In the genomic region with DNA sequence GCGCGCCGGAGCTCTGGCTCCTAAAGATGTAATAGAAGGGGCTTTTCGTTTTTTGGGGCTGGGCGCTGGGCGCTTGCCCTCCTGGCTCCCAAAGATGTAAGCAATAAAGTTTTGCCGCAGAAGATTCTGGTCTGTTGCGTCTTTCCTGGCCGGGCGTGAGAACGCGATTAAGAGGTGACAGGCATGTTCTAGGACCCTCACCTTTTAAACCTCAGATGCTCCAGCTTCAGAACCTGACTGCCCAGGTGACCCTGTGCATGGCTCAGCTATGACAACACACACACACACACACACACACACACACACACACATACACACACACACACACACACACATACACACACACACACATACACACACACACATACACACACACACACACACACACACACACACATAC, we compare ENCODE assay signal across 8 mouse cellular contexts.
DNase-seq lines count a peak whose midpoint lies in the region; ATAC-seq and TF ChIP-seq lines count a peak whose summit lies in the region.
"Not testable (repeated sequence)": the region's sequence is repeated elsewhere in the genome, so short reads cannot be mapped to it uniquely, and the experiment has no call there.

No protein-coding gene starts in this region.

- H3K36me3 ChIP-seq in MEL (ENCODE audit: control insufficient read depth in 1 of 2, insufficient read depth in 2 of 2, low read length in 2 of 2); forebrain, embryonic 10.5 days (replicated peaks); heart, embryonic 13.5 days; limb, embryonic 10.5 days; liver, postnatal 0 days (replicated peaks; ENCODE audit: insufficient read depth, low read length); midbrain, embryonic 16.5 days (ENCODE audit: control insufficient read depth, insufficient read depth, low read length); stomach, embryonic 16.5 days (ENCODE audit: control insufficient read depth, insufficient read depth, low read length): not testable (repeated sequence)

- TF ChIP-seq EP300 in MEL (IDR thresholded peaks at IDR 0.05; ENCODE audit: low read depth in 1 of 2, low read length in 2 of 2); liver, postnatal 0 days (IDR thresholded peaks at IDR 0.05; ENCODE audit: low read depth): not testable (repeated sequence)

- not testable (repeated sequence) for ATAC-seq in heart, embryonic 13.5 days (ENCODE audit: extremely low read depth, insufficient number of reproducible peaks, low FRiP score, low TSS enrichment); liver, postnatal 0 days; midbrain, embryonic 16.5 days; stomach, embryonic 16.5 days (ENCODE audit: insufficient read depth, low FRiP score)

- TF ChIP-seq RAD21 in MEL (IDR thresholded peaks at IDR 0.05; ENCODE audit: low read depth, low read length), result not testable (repeated sequence)

- TF ChIP-seq POLR2A in MEL (IDR thresholded peaks at IDR 0.05; ENCODE audit: control insufficient read depth in 1 of 2, insufficient read depth in 1 of 2, low read depth in 1 of 2, low read length in 2 of 2, poor library complexity in 1 of 2), result not testable (repeated sequence)

- H3K4me1 ChIP-seq in MEL (ENCODE audit: control insufficient read depth in 1 of 2, insufficient read depth in 2 of 2, low read length in 2 of 2); liver, postnatal 0 days (ENCODE audit: insufficient read depth): not testable (repeated sequence)
- peaks cover 79% of the 10 kb centered on the region for H3K4me1 ChIP-seq in forebrain, embryonic 10.5 days
- H3K4me1 ChIP-seq in heart, embryonic 13.5 days, result peaks cover 18% of the 10 kb centered on the region
- peaks cover 67% of the 10 kb centered on the region for H3K4me1 ChIP-seq in limb, embryonic 10.5 days
- H3K4me1 ChIP-seq in midbrain, embryonic 16.5 days (ENCODE audit: control insufficient read depth, insufficient read depth, low read length), result peaks cover 11% of the 10 kb centered on the region
- peaks cover 10% of the 10 kb centered on the region; the same call in 1 of the 2 replicates for H3K4me1 ChIP-seq in stomach, embryonic 16.5 days (ENCODE audit: control insufficient read depth, insufficient read depth, low read length)

- peak overlapping the region; percentile 41 for H3K27ac ChIP-seq in MEL (ENCODE audit: control insufficient read depth, low read depth, low read length)
- peak overlapping the region; percentile 67 for H3K27ac ChIP-seq in forebrain, embryonic 10.5 days
- H3K27ac ChIP-seq in heart, embryonic 13.5 days (replicated peaks), result 0 out of 2 replicates have a peak overlapping the region, but pooled peaks have one; percentile 50
- peak overlapping the region; percentile 78 for H3K27ac ChIP-seq in limb, embryonic 10.5 days
- H3K27ac ChIP-seq in liver, postnatal 0 days (ENCODE audit: low read depth), result peak overlapping the region; percentile 67
- H3K27ac ChIP-seq in midbrain, embryonic 16.5 days (ENCODE audit: low read length); stomach, embryonic 16.5 days (ENCODE audit: low read length): not testable (repeated sequence)

- H3K4me2 ChIP-seq in heart, embryonic 13.5 days, result peak overlapping the region; percentile 59
- peak overlapping the region; percentile 58 for H3K4me2 ChIP-seq in liver, postnatal 0 days (ENCODE audit: low read depth, low read length)
- peak overlapping the region; percentile 50 for H3K4me2 ChIP-seq in midbrain, embryonic 16.5 days (ENCODE audit: low read length)
- peak overlapping the region; percentile 34; the same call in 1 of the 2 replicates for H3K4me2 ChIP-seq in stomach, embryonic 16.5 days (ENCODE audit: low read depth, low read length)

- 15% methylated on average over 12 of the region's 12 CpGs for WGBS in forebrain, embryonic 10.5 days
- WGBS in heart, embryonic 13.5 days, result 38% methylated on average over 12 of the region's 12 CpGs
- 28% methylated on average over 12 of the region's 12 CpGs for WGBS in limb, embryonic 10.5 days
- WGBS in liver, postnatal 0 days (ENCODE audit: insufficient replicate concordance), result 27% methylated on average over 9 of the region's 12 CpGs
- 25% methylated on average over 12 of the region's 12 CpGs for WGBS in midbrain, embryonic 16.5 days
- WGBS in stomach, embryonic 16.5 days, result 28% methylated on average over 12 of the region's 12 CpGs

- H3K79me2 ChIP-seq in MEL (ENCODE audit: control insufficient read depth, insufficient read depth, low read length, poor library complexity), result not testable (repeated sequence)

- H3K9ac ChIP-seq in MEL (ENCODE audit: control insufficient read depth, low read depth, low read length, poor library complexity, severe bottlenecking), result peak overlapping the region; percentile 52
- H3K9ac ChIP-seq in heart, embryonic 13.5 days, result 0 out of 2 replicates have a peak overlapping the region, but pooled peaks have one; percentile 52
- not testable (repeated sequence) for H3K9ac ChIP-seq in liver, postnatal 0 days (replicated peaks); midbrain, embryonic 16.5 days (ENCODE audit: low read depth, low read length); stomach, embryonic 16.5 days (ENCODE audit: low read length)

- not testable (repeated sequence) for H3K9me3 ChIP-seq in MEL (replicated peaks; ENCODE audit: insufficient read depth, low read length); forebrain, embryonic 10.5 days; heart, embryonic 13.5 days; limb, embryonic 10.5 days (replicated peaks); liver, postnatal 0 days (ENCODE audit: low read length); midbrain, embryonic 16.5 days (replicated peaks; ENCODE audit: control insufficient read depth, low read length, poor library complexity, severe bottlenecking); stomach, embryonic 16.5 days (replicated peaks; ENCODE audit: control insufficient read depth, low read length)

- peak; percentile 50 for DNase-seq in MEL (ENCODE audit: low read depth, low spot score)
- DNase-seq in forebrain, embryonic 10.5 days (ENCODE audit: extremely low spot score, low spot score); limb, embryonic 10.5 days (ENCODE audit: low spot score); liver, postnatal 0 days: not testable (repeated sequence)
- peak; percentile 64 for DNase-seq in induced T-regulatory cell, adult 2 months (ENCODE audit: low read depth)

- TF ChIP-seq CTCF in MEL (IDR thresholded peaks at IDR 0.05 in 2 of 3, conservative IDR thresholded peaks at IDR 0.05 in 1 of 3; ENCODE audit: control insufficient read depth in 1 of 3, insufficient read depth in 1 of 3, low read depth in 2 of 3, low read length in 3 of 3, poor library complexity in 1 of 3, severe bottlenecking in 1 of 3); liver, postnatal 0 days (IDR thresholded peaks at IDR 0.05; ENCODE audit: low read depth): not testable (repeated sequence)

- H3K27me3 ChIP-seq in MEL (ENCODE audit: control insufficient read depth in 1 of 2, insufficient read depth in 2 of 2, low read length in 2 of 2); forebrain, embryonic 10.5 days (ENCODE audit: poor library complexity, severe bottlenecking); heart, embryonic 13.5 days (replicated peaks); limb, embryonic 10.5 days (ENCODE audit: low read depth, poor library complexity, severe bottlenecking); liver, postnatal 0 days (ENCODE audit: insufficient read depth, low read length); midbrain, embryonic 16.5 days (ENCODE audit: control insufficient read depth, insufficient read depth, low read depth, low read length); stomach, embryonic 16.5 days (ENCODE audit: control insufficient read depth, insufficient read depth, low read length): not testable (repeated sequence)

- H3K4me3 ChIP-seq in MEL (ENCODE audit: control insufficient read depth in 1 of 2, insufficient read depth in 1 of 2, low read depth in 2 of 2, low read length in 2 of 2), result peak overlapping the region; percentile 46 to 58
- peak overlapping the region; percentile 43 for H3K4me3 ChIP-seq in forebrain, embryonic 10.5 days
- H3K4me3 ChIP-seq in heart, embryonic 13.5 days, result peak overlapping the region; percentile 39
- peak overlapping the region; percentile 46 for H3K4me3 ChIP-seq in limb, embryonic 10.5 days
- H3K4me3 ChIP-seq in liver, postnatal 0 days (ENCODE audit: low read depth, low read length), result peak overlapping the region; percentile 22; the same call in 1 of the 2 replicates
- H3K4me3 ChIP-seq in midbrain, embryonic 16.5 days (ENCODE audit: low read depth, low read length), result peak overlapping the region; percentile 23
- peak overlapping the region; percentile 27 for H3K4me3 ChIP-seq in stomach, embryonic 16.5 days (replicated peaks; ENCODE audit: low read length)

TF ChIP-seq in MEL, 35 proteins besides CTCF, POLR2A, EP300 and RAD21:
- peak; percentile 33; the same call in 1 of the 2 replicates for TF ChIP-seq SIN3A (IDR thresholded peaks at IDR 0.05; ENCODE audit: low read length)
- TF ChIP-seq NELFE (IDR thresholded peaks at IDR 0.05; ENCODE audit: low read depth, low read length), result 0 out of 2 replicates have a peak, but pooled peaks have one; percentile 7
TF ChIP-seq in MEL: peak in this region for 2; not testable (repeated sequence) for 33.
